Mouse (Mus musculus) heart, postnatal 0 days (tissue): Measurements from ENCODE around the gene Gm7030.
"Not testable (repeated sequence)": the region's sequence is repeated elsewhere in the genome, so short reads cannot be mapped to it uniquely, and the experiment has no call there.

Experiments
- CTCF ChIP-seq: IDR thresholded peaks from 2 replicates; pipeline ENCODE4 v1.5.1; 2016; ENCODE audit warnings: antibody characterized with exemption, control low read depth, low read depth
- EP300 ChIP-seq: IDR thresholded peaks from 2 replicates; pipeline ENCODE4 v1.6.1; 2016; ENCODE audit warnings: antibody characterized with exemption, low read depth

GRCm38 (mm10) chr17:36091933-36092332 is 37.3 kb downstream of the Gm7030 start:
- TF ChIP-seq EP300, CTCF: not testable (repeated sequence)
